Mouse (Mus musculus) cerebellum, adult 2 months (tissue): Measurements from ENCODE around the gene Cfap43. TPM values are rescaled to one million over a fixed set of nuclear protein-coding genes. Genes with fewer than 3 reads are reported as not detected.
A peak's percentile ranks its signal among the peaks of the same experiment; 100 is the strongest.

ENCODE experiments used
- DNase-seq, 2 experiments: peaks; one replicate each; pipeline ENCODE4 v3.0.0; 2021
- H3K27ac ChIP-seq: fragments of 200-500 bp; 2 replicates; pipeline ENCODE4 v1.5.1; 2012; ENCODE audit warnings: low read length, control low read depth, inconsistent platforms; ENCODE audit not compliant: insufficient read depth
- H3K27me3 ChIP-seq: fragments of 200-500 bp; 2 replicates; pipeline ENCODE4 v1.6.1; 2012; ENCODE audit warnings: inconsistent platforms, mild to moderate bottlenecking, low read length, moderate library complexity; ENCODE audit not compliant: control insufficient read depth, insufficient read depth
- H3K4me1 ChIP-seq: fragments of 200-500 bp; 2 replicates; pipeline ENCODE4 v1.6.1; 2011; ENCODE audit warnings: low read length; ENCODE audit not compliant: control insufficient read depth, insufficient read depth
- H3K4me3 ChIP-seq: fragments of 200-500 bp; replicated peaks from 2 replicates; pipeline ENCODE3; 2011; ENCODE audit warnings: mild to moderate bottlenecking, low read depth, low read length, control low read depth; ENCODE audit not compliant: insufficient read depth
- CTCF ChIP-seq: fragments of 200-500 bp; IDR thresholded peaks from 2 replicates; pipeline ENCODE4 v1.5.1; 2011; ENCODE audit warnings: low read depth, mild to moderate bottlenecking, control low read depth, low read length, moderate library complexity, borderline replicate concordance; ENCODE audit not compliant: insufficient read depth
- POLR2A ChIP-seq: fragments of 200-500 bp; IDR thresholded peaks from 2 replicates; pipeline ENCODE4 v1.6.1; 2011; ENCODE audit warnings: low read length, control low read depth, borderline replicate concordance; ENCODE audit not compliant: insufficient read depth
- WGBS: fragments of 180-500 bp; shearing (Covaris S2); methylation state at CpG from one replicate; pipeline ENCODE4 v1.1.7; 2018; 5-methylcytosine and 5-hydroxymethylcytosine counted together
- polyA plus RNA-seq: library from polyadenylated mRNA; depleted of rRNA; stranded (reverse); fragments of >200 nt; gene quantifications from 2 replicates; pipeline ENCODE4 v1.2.3, GENCODE M21; 2012

Cfap43 gene
- polyA plus RNA-seq, 1 experiment = 1.00 TPM

DNA sequence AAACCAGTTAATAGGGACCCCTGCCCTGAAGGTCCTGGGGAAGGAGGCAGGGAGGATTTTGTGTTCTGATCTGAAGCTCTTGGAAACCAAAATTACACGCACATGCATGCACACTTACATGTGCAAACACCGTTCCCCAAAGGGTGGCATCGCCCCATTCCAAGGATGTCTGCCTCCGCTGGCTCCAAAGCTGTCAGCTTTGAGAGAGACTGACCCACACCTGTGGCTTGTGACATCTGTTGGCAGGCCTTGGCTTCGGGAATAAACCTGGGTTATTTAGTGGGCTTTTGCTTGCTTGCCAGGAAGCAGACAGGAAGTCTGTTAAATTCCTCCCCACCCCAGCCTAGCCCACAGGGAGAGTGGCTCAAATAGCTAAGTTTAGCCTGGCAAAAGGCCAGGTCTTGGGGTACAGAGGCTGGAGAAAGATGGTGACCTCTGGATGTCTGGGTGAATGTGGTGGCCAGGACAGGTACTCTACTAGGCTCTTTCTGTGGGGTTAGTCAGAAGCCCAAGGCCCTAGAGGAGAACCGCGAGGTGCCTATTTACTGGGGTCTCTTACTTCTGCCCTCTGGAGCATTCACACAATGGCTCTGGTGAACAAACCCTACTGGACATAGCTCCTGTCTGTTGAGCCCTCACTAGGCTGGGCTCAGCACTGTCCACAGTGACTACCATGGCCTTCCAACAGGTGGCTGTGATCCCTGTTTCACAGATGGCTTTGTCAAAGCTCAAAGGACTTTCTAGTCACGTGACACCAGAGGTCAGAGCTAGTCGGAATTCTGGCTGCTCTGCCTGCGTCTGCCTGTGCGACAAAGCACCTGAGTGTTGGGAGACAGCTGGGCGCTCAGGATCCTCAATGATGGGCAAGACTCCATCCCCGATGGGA is 16.5 kb downstream of the Cfap43 start:
- Histone ChIP-seq H3K4me3 (no peak overlapping the region), H3K27ac (no peak overlapping the region), H3K4me1 (no peaks in the 10 kb centered on the region; the same call in 1 of the 2 replicates), H3K27me3 (no peaks in the 10 kb centered on the region)
- 45% methylated on average over 13 of the region's 13 CpGs for WGBS
- TF ChIP-seq POLR2A (no peak), CTCF (no peak)
- no peak for DNase-seq

DNA sequence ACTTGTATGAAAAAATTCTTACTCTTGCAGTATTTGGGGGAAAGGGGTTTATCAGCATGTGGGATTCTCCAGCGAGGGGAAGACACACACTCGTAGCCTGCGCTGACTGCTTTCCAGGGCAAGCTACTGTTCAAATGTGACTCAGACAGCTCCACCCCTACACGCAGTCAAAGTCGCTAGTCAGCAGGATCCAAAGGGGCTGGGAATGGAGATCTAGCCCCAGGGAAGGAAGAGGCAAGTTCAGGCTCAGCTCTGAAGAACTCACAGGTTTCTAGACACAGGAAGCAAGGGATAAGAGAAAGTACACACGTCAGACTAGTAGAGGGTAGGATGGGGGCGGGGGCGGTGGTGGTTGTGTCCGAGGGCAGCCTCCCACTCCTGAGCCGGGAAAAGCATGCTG is 18.5 kb downstream of the Cfap43 start:
- H3K27me3 ChIP-seq = no peaks in the 10 kb centered on the region
- H3K27ac ChIP-seq = no peak overlapping the region
- TF ChIP-seq CTCF (no peak), POLR2A (no peak)
- H3K4me1 ChIP-seq = no peaks in the 10 kb centered on the region; the same call in 1 of the 2 replicates
- DNase-seq = no peak
- no peak overlapping the region for H3K4me3 ChIP-seq
- 86% methylated on average over 10 of the region's 10 CpGs for WGBS

DNA sequence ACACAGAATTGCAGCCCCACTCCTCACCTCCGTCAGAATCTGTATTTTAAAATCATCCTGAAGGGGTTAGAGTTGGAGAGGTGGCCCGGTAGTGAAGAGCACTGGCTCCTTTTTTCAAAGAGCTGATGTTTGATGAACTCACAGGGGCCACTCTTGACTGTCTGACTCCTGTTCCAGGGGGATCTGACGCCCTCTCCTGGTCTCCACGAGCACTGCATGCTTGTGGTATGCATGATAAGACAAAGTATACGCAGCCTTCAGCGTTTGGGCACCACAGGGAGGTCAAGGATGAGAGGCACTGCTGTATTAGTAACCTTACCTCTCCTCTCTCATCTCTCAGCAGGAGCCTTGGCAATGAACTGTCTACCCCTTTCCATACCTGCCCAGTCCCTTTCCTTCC is 19.1 kb downstream of the Cfap43 start:
- no peak overlapping the region for H3K27ac ChIP-seq
- H3K4me3 ChIP-seq = no peak overlapping the region
- DNase-seq = no peak
- no peaks in the 10 kb centered on the region; the same call in 1 of the 2 replicates for H3K4me1 ChIP-seq
- no peak for TF ChIP-seq CTCF
- no peak for TF ChIP-seq POLR2A
- no peaks in the 10 kb centered on the region for H3K27me3 ChIP-seq
- 68% methylated on average over 6 of the region's 6 CpGs for WGBS

DNA sequence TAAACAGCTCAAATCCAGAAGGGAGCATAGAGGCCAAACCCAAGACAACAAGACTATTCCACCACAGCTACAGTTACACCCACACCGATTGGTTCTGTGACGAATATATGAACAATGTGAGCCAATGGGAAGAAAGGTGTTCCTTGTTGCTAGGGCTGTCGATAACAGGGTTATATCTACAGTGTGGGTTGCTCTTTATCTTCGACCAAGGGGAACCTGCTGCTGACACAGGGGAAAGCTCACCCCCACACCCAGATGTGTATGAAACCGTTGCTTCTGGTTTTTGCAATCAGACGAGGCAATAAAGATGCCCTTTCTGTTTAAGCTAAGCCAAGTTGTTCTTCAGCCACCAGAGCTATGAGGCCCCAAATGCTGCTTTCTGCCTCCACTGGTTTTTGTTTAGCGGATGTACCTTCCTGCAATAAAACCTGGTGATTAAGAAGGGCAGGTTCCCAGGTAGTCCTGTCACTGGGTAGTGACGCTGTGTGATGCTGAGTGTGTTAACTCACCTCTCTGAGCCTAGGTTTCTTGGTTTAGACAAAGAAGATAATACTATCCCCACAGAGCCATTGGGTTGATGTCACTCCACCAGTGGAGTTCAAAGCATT is 20.5 kb downstream of the Cfap43 start:
- no peak for DNase-seq
- no peak overlapping the region for H3K4me3 ChIP-seq
- TF ChIP-seq CTCF = no peak
- no peak for TF ChIP-seq POLR2A
- H3K4me1 ChIP-seq = no peaks in the 10 kb centered on the region; the same call in 1 of the 2 replicates
- no peak overlapping the region for H3K27ac ChIP-seq
- WGBS = 92% methylated on average over 8 of the region's 8 CpGs
- H3K27me3 ChIP-seq = no peaks in the 10 kb centered on the region

DNA sequence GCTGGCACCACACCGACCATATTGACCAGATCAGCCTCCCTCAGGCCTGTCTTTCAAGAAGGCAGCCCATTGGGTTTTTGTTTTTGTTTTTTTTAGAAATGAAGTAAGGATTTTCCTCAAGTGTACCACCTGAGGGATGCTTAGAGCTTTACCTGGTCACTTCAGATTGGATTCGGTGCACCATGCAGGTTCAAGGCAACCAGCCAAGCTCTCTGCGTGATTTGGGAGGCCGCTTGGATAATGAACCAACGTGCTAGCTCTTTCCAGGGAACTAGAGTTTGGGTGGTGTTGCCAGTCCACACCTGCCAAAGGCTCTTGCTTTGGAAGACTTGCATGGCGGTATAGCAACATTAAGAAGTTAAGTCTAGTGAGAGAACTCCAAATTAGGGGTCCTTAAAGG is 26.0 kb downstream of the Cfap43 start:
- Histone ChIP-seq H3K27ac (no peak overlapping the region), H3K4me1 (no peaks in the 10 kb centered on the region; the same call in 1 of the 2 replicates), H3K4me3 (no peak overlapping the region), H3K27me3 (no peaks in the 10 kb centered on the region)
- 18% methylated on average over 6 of the region's 6 CpGs for WGBS
- no peak for TF ChIP-seq CTCF
- no peak for TF ChIP-seq POLR2A
- DNase-seq = peak in 1 of 2 experiments; percentile 34

DNA sequence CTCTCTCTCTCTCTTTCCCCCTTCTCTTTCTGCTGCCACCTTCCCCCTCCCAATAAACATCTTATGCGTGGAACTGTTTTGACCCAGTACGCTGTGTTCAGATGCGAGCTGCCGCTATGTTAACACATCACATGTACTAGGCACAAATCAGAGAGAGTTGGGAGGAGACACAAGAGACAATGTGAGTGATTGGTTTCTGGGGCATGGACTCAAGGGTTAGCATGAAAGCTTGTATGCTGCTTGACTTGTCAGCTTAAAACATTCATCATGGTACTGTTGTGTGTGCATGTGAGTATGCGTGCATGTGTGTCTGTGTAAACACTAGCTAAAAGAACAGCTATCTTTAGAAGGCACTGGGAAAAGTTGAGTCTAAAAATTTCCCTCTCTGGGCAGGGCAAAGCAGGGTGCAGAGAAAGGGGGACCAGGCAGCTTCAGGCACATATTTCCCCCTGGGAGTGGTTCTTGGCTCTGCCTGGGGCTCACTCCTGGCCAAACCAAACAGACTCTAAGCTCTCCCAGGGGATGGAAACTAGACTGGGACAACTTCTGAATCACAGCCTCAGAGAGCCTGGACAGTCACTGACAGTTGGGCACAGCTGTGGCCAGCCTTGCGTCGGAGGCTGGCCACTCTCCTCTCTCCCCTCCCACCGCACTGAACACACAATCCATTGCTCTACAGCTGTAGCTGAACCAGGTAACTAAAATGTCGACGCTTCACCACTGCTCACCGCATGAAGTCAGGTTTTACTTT is 27.4 kb downstream of the Cfap43 start:
- Histone ChIP-seq H3K4me3 (no peak overlapping the region), H3K27me3 (no peaks in the 10 kb centered on the region), H3K27ac (no peak overlapping the region), H3K4me1 (no peaks in the 10 kb centered on the region; the same call in 1 of the 2 replicates)
- TF ChIP-seq POLR2A (no peak), CTCF (no peak)
- no peak for DNase-seq
- WGBS = 79% methylated on average over 11 of the region's 11 CpGs

DNA sequence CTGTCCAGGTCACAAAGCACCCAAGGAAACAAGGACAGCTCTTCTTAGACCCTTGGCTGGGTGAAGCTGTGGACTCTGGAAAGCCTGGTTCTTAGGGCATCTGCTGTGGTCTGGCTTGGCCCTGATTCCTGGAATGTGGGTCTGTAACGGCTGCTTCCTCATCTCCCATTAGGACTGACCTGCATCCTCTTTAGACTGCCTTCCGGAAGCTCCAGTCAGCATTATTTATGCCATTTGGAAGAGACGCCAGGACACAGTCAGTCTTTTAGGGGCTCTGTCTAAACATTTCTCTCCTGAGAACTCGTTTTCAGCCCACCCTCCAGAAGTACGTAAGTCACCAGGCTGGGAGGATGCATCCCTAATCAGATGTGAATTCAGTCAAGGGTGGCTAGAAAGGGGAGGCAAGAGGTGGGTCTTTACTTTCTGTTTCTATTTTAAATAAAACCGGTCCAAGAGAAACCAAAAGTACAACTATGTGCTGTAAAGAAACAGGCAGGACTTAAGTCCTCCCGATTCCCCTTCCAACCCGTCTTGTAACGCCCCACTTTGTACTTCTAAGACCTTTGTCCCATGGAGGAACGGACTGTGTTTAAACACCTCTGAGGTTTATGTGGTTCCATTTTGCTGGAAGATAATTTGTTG is 28.5 kb downstream of the Cfap43 start:
- Histone ChIP-seq H3K27me3 (no peaks in the 10 kb centered on the region), H3K4me3 (no peak overlapping the region), H3K4me1 (no peaks in the 10 kb centered on the region; the same call in 1 of the 2 replicates), H3K27ac (no peak overlapping the region)
- WGBS = 69% methylated on average over 10 of the region's 10 CpGs
- DNase-seq = no peak
- TF ChIP-seq CTCF (no peak), POLR2A (no peak)
